Mouse (Mus musculus) midbrain, embryonic 12.5 days (tissue): ENCODE measurements around the gene Gm20388. TPM values are rescaled to one million over a fixed set of nuclear protein-coding genes. Genes with fewer than 3 reads are reported as not detected.

Experiments
- ATAC-seq: fragments of 200-750 bp; cut with Nextera tagmentation; 2 replicates; pipeline ENCODE4 v1.8.0; 2017; ENCODE audit warnings: low read depth, moderate TSS enrichment, moderate library complexity; ENCODE audit not compliant: low FRiP score
- H3K27ac ChIP-seq: fragments of 300-500 bp; sonication (generic); replicated peaks from 2 replicates; pipeline ENCODE4 v1.5.1; 2016; ENCODE audit warnings: mild to moderate bottlenecking
- H3K27me3 ChIP-seq: fragments of 300-500 bp; sonication (generic); 2 replicates; pipeline ENCODE4 v1.6.1; 2016; ENCODE audit warnings: mild to moderate bottlenecking
- H3K36me3 ChIP-seq: fragments of 300-500 bp; sonication (generic); 2 replicates; pipeline ENCODE4 v1.6.1; 2016
- H3K4me1 ChIP-seq: fragments of 300-500 bp; sonication (generic); 2 replicates; pipeline ENCODE4 v1.6.1; 2016
- H3K4me2 ChIP-seq: fragments of 300-500 bp; sonication (generic); replicated peaks from 2 replicates; pipeline ENCODE4 v1.6.1; 2016; ENCODE audit warnings: mild to moderate bottlenecking, moderate library complexity
- H3K4me3 ChIP-seq: fragments of 300-500 bp; sonication (generic); 2 replicates; pipeline ENCODE4 v1.5.1; 2016; ENCODE audit warnings: mild to moderate bottlenecking
- H3K9ac ChIP-seq: fragments of 300-500 bp; sonication (generic); replicated peaks from 2 replicates; pipeline ENCODE4 v1.6.1; 2016; ENCODE audit warnings: mild to moderate bottlenecking, moderate library complexity
- H3K9me3 ChIP-seq: fragments of 300-500 bp; sonication (generic); 2 replicates; pipeline ENCODE4 v1.6.1; 2016; ENCODE audit warnings: mild to moderate bottlenecking
- WGBS: fragments of 180-500 bp; shearing (Covaris S2); methylation state at CpG from one replicate; pipeline ENCODE4 v1.1.7; 2016; 5-methylcytosine and 5-hydroxymethylcytosine counted together
- polyA plus RNA-seq: library from polyadenylated mRNA; unstranded; fragments of >200 nt; fragmentation: Nextera tagmentation; extraction: Ambion mirVana; gene quantifications from 2 replicates; pipeline ENCODE4 v1.2.1, GENCODE M21; 2016

The Gm20388 gene
- polyA plus RNA-seq, 1 experiment from 2014 or later = not detected

GRCm38 (mm10) chr8:121734262-121734661 is 1823.6 kb downstream of the Gm20388 start:
- whole genome bisulfite sequencing = 93% methylated on average over 16 of the region's 16 CpGs
- no peak for ATAC-seq
- Histone ChIP-seq H3K9me3 (no peaks in the 10 kb centered on the region), H3K4me1 (peaks cover 18% of the 10 kb centered on the region), H3K9ac (no peak overlapping the region), H3K27ac (no peak overlapping the region), H3K36me3 (no peaks in the 10 kb centered on the region), H3K4me3 (no peak overlapping the region), H3K27me3 (peaks cover 51% of the 10 kb centered on the region), H3K4me2 (no peak overlapping the region)

DNA sequence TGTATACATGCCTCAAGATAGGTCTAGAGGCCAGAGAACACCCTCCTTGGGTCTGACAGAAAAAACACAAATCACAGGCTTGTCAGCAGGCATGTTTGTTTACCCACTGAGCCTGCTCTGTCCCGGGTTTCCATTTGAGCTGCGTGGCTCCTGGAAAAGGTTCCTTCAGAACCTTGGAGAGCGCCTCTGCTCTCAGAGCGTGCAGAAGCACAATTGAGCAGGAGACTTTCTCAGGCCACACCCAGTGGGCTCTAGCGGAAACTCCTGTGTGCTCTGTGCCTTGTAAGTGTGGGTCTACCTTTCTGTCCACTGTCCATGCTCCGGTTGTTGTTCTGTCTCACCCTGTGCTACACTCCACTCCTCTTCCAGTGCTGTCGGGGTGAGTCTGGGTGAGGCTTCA is 1825.6 kb downstream of the Gm20388 start:
- WGBS = 13% methylated on average over 7 of the region's 7 CpGs
- Histone ChIP-seq H3K4me3 (no peak overlapping the region), H3K36me3 (no peaks in the 10 kb centered on the region), H3K27me3 (peaks cover 33% of the 10 kb centered on the region), H3K4me2 (no peak overlapping the region), H3K4me1 (peaks cover 7% of the 10 kb centered on the region), H3K9ac (no peak overlapping the region), H3K27ac (no peak overlapping the region), H3K9me3 (no peaks in the 10 kb centered on the region)
- no peak for ATAC-seq

GRCm38 (mm10) chr8:121740721-121741120 is 1830.1 kb downstream of the Gm20388 start:
- H3K4me3 ChIP-seq = no peak overlapping the region
- H3K27ac ChIP-seq = no peak overlapping the region
- peaks cover 5% of the 10 kb centered on the region; the same call in 1 of the 2 replicates for H3K27me3 ChIP-seq
- no peaks in the 10 kb centered on the region for H3K9me3 ChIP-seq
- H3K4me1 ChIP-seq = no peaks in the 10 kb centered on the region
- no peak overlapping the region for H3K9ac ChIP-seq
- no peaks in the 10 kb centered on the region for H3K36me3 ChIP-seq
- WGBS = 92% methylated on average over 10 of the region's 10 CpGs
- no peak overlapping the region for H3K4me2 ChIP-seq
- ATAC-seq = no peak

DNA sequence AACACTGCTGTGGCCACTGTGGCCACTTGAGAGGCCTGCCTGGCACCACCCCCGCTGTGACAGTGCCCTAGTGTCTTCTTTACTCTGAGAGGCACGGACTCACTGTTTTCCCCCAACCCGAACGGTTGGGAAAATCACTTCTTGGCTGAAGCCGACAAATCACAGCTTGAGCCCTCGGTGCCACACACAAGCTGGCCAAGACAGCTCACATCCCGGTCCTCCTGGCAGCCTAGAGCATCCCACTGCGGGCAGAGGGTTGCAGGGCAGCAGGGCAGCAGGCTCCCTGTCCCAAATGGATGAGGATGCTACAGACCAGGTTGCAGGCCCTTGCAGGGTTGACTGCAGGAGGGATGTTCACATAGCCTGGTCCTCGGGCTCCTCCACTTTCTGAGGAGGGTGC is 1838.9 kb downstream of the Gm20388 start:
- H3K9me3 ChIP-seq = peaks cover 6% of the 10 kb centered on the region
- no peaks in the 10 kb centered on the region for H3K36me3 ChIP-seq
- no peaks in the 10 kb centered on the region for H3K4me1 ChIP-seq
- no peak for ATAC-seq
- peaks cover 14% of the 10 kb centered on the region for H3K27me3 ChIP-seq
- no peak overlapping the region for H3K9ac ChIP-seq
- WGBS = 84% methylated on average over 9 of the region's 9 CpGs
- H3K4me3 ChIP-seq = no peak overlapping the region
- H3K4me2 ChIP-seq = no peak overlapping the region
- no peak overlapping the region for H3K27ac ChIP-seq

DNA sequence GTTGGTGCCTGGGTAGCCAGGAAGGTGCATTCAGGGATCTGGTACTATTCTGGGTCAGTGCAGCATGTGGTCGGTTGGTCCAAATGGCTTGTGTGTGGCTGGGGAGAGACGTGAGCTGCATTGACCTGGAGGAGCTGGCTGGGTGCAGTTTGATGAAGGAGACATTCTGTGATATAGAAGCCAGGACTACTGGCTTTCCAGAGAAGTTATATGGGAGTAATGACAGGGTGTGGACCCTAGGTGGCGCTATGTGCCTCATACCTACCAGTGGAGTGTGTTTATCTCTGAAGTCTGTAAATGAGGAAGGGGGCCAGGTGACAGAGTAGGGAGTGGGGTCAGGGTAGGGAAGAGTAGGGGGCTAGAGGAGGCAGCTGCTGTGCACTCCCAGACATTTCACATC is 1839.9 kb downstream of the Gm20388 start:
- ATAC-seq = no peak
- Histone ChIP-seq H3K36me3 (no peaks in the 10 kb centered on the region), H3K4me3 (no peak overlapping the region), H3K4me1 (no peaks in the 10 kb centered on the region), H3K9ac (no peak overlapping the region), H3K27ac (no peak overlapping the region), H3K27me3 (peaks cover 14% of the 10 kb centered on the region), H3K4me2 (no peak overlapping the region), H3K9me3 (peaks cover 6% of the 10 kb centered on the region)
- WGBS = 38% methylated on average over 3 of the region's 3 CpGs

GRCm38 (mm10) chr8:121751407-121751806 is 1840.8 kb downstream of the Gm20388 start:
- Histone ChIP-seq H3K4me3 (no peak overlapping the region), H3K9ac (no peak overlapping the region), H3K4me2 (no peak overlapping the region), H3K4me1 (no peaks in the 10 kb centered on the region), H3K9me3 (peaks cover 6% of the 10 kb centered on the region), H3K27ac (no peak overlapping the region), H3K27me3 (peaks cover 14% of the 10 kb centered on the region), H3K36me3 (no peaks in the 10 kb centered on the region)
- WGBS = 24% methylated on average over 3 of the region's 3 CpGs
- ATAC-seq = no peak

- Histone ChIP-seq H3K27ac (no peak overlapping the region), H3K4me1 (peaks cover 11% of the 10 kb centered on the region; the same call in 1 of the 2 replicates), H3K4me3 (no peak overlapping the region), H3K36me3 (no peaks in the 10 kb centered on the region), H3K4me2 (no peak overlapping the region), H3K9me3 (no peaks in the 10 kb centered on the region), H3K9ac (no peak overlapping the region), H3K27me3 (0 out of 2 replicates have a peak, but pooled peaks cover 7% of the 10 kb centered on the region)
- WGBS = 81% methylated on average over 12 of the region's 12 CpGs
- ATAC-seq = no peak
These were observed 1847.8 kb downstream of the Gm20388 start for GRCm38 (mm10) chr8:121758470-121758869.

GRCm38 (mm10) chr8:121760484-121760883 is 1849.8 kb downstream of the Gm20388 start:
- ATAC-seq = no peak

DNA sequence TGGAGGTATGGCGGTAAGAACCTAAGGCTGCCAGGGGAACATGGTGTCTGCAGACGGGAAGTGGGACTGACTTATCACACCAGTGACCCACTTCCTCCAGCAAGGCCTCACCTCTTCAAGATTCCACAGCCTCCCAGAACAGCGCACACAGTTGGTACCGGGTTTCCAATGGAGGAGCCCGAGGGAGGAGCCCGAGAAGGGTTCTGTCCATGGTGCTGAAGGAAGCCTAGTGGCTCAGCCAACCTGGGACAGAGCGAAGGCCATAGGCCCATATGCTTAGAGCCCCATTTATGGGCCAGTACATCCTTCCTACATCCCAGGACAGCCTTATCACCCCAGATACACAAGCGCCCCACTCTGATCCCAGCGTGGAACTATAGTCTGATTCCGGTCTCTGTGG is 1850.8 kb downstream of the Gm20388 start:
- 27% methylated on average over 10 of the region's 10 CpGs for WGBS
- H3K27me3 ChIP-seq = 0 out of 2 replicates have a peak, but pooled peaks cover 4% of the 10 kb centered on the region
- H3K27ac ChIP-seq = no peak overlapping the region
- ATAC-seq = no peak
- no peaks in the 10 kb centered on the region for H3K36me3 ChIP-seq
- no peaks in the 10 kb centered on the region for H3K9me3 ChIP-seq
- no peak overlapping the region for H3K4me2 ChIP-seq
- H3K4me3 ChIP-seq = no peak overlapping the region
- H3K9ac ChIP-seq = no peak overlapping the region
- peaks cover 11% of the 10 kb centered on the region; the same call in 1 of the 2 replicates for H3K4me1 ChIP-seq

More at GRCm38 (mm10) chr8:121760484-121760883, 1849.8 kb downstream of the Gm20388 start:
- no peak overlapping the region for H3K4me2 ChIP-seq
- peaks cover 11% of the 10 kb centered on the region; the same call in 1 of the 2 replicates for H3K4me1 ChIP-seq
- H3K4me3 ChIP-seq = no peak overlapping the region
- no peak overlapping the region for H3K9ac ChIP-seq
- H3K9me3 ChIP-seq = no peaks in the 10 kb centered on the region
- WGBS = 75% methylated on average over 7 of the region's 7 CpGs
- no peak overlapping the region for H3K27ac ChIP-seq
- H3K27me3 ChIP-seq = 0 out of 2 replicates have a peak, but pooled peaks cover 4% of the 10 kb centered on the region
- no peaks in the 10 kb centered on the region for H3K36me3 ChIP-seq

DNA sequence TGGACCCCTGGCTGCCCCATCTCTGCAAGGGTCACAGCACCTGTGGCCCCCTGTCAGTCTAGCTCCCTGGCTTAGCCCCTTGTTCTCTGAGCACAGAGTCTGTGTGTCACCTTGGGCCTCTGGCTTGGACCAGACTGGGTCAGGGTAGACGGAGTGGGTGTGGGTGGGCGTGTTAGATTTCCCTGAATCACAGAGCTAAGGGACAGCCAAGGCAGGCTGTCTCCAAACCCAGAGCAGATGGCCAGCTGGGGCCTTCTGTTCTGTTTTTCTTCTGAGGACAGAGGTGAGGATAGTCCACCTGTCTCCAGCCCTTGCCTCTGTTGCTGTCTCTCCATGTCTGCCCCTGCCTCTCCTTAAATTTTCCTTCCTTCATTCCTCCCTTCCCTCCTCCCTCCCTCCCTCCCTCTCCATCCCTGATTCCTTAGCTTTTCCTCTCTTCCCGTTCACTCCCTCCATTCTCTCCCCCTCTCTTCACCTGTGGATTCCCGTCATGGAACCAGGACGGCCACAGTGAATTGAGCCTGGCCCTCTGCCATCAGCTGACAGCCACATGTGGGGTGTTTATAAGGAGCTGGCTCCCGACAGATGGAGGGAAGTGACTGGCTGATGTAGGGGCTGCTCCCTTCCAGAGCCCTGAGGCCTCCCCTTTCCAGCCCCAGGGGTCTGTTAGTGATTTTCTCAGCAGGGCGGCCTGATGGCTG is 1852.5 kb downstream of the Gm20388 start:
- 0 out of 2 replicates have a peak, but pooled peaks cover 4% of the 10 kb centered on the region for H3K27me3 ChIP-seq
- peaks cover 11% of the 10 kb centered on the region; the same call in 1 of the 2 replicates for H3K4me1 ChIP-seq
- H3K27ac ChIP-seq = no peak overlapping the region
- no peak overlapping the region for H3K4me3 ChIP-seq
- H3K9ac ChIP-seq = no peak overlapping the region
- no peaks in the 10 kb centered on the region for H3K36me3 ChIP-seq
- H3K4me2 ChIP-seq = no peak overlapping the region
- WGBS = 69% methylated on average over 7 of the region's 7 CpGs
- no peaks in the 10 kb centered on the region for H3K9me3 ChIP-seq
- no peak for ATAC-seq

- Histone ChIP-seq H3K4me2 (no peak overlapping the region), H3K4me1 (peaks cover 11% of the 10 kb centered on the region; the same call in 1 of the 2 replicates), H3K27ac (no peak overlapping the region), H3K36me3 (no peaks in the 10 kb centered on the region), H3K27me3 (0 out of 2 replicates have a peak, but pooled peaks cover 4% of the 10 kb centered on the region), H3K9me3 (no peaks in the 10 kb centered on the region), H3K4me3 (no peak overlapping the region), H3K9ac (no peak overlapping the region)
- 71% methylated on average over 9 of the region's 9 CpGs for WGBS
- ATAC-seq = no peak
These were observed 1853.0 kb downstream of the Gm20388 start for GRCm38 (mm10) chr8:121763700-121764013.

GRCm38 (mm10) chr8:121765594-121766138 is 1855.0 kb downstream of the Gm20388 start:
- WGBS = 85% methylated on average over 7 of the region's 7 CpGs
- H3K27ac ChIP-seq = no peak overlapping the region
- H3K36me3 ChIP-seq = no peaks in the 10 kb centered on the region
- no peak overlapping the region for H3K4me2 ChIP-seq
- peaks cover 14% of the 10 kb centered on the region for H3K4me1 ChIP-seq
- H3K9me3 ChIP-seq = no peaks in the 10 kb centered on the region
- no peak for ATAC-seq
- H3K27me3 ChIP-seq = no peaks in the 10 kb centered on the region
- no peak overlapping the region for H3K9ac ChIP-seq
- no peak overlapping the region for H3K4me3 ChIP-seq
